Mouse (Mus musculus) erythroblast, embryonic 14.5 days (primary cell): ENCODE results near the gene Txnrd1. TPM values are rescaled to one million over a fixed set of nuclear protein-coding genes. Genes with fewer than 3 reads are reported as not detected.

Source experiments
- H3K27me3 ChIP-seq: 2 replicates; pipeline ENCODE4 v1.6.1; 2012; ENCODE audit warnings: inconsistent platforms; ENCODE audit not compliant: control insufficient read depth
- H3K36me3 ChIP-seq: 2 replicates; pipeline ENCODE4 v1.6.1; 2012; ENCODE audit warnings: mild to moderate bottlenecking, inconsistent platforms; ENCODE audit not compliant: control insufficient read depth
- H3K4me1 ChIP-seq: 2 replicates; pipeline ENCODE4 v1.6.1; 2012; ENCODE audit warnings: inconsistent platforms; ENCODE audit not compliant: control insufficient read depth
- H3K4me3 ChIP-seq: replicated peaks from 2 replicates; pipeline ENCODE3; 2012; ENCODE audit warnings: moderate library complexity, mild to moderate bottlenecking, inconsistent platforms
- H3K9me3 ChIP-seq: 2 replicates; pipeline ENCODE4 v1.6.1; 2012; ENCODE audit warnings: low read length, inconsistent platforms, mixed read lengths; ENCODE audit not compliant: control insufficient read depth
- GATA1 ChIP-seq: IDR thresholded peaks from 2 replicates; pipeline ENCODE4 v1.6.1; 2012; ENCODE audit warnings: low read length, inconsistent platforms, mixed read lengths
- TAL1 ChIP-seq: IDR thresholded peaks from 3 replicates; pipeline ENCODE4 v1.6.1; 2012; ENCODE audit warnings: low read length, inconsistent platforms, mixed read lengths
- polyA plus RNA-seq: library from polyadenylated mRNA; stranded (reverse); fragments of >175 nt; gene quantifications from 2 replicates; pipeline ENCODE4 v1.2.3, GENCODE M21; 2012

Txnrd1 gene
- polyA plus RNA-seq, 1 experiment = 7.5 TPM

GRCm38 (mm10) chr10:82798312-82798933, 35.3 kb upstream of the Txnrd1 start:
- Histone ChIP-seq H3K9me3 (no peaks in the 10 kb centered on the region), H3K4me3 (no peak overlapping the region), H3K4me1 (peaks cover 40% of the 10 kb centered on the region), H3K36me3 (no peaks in the 10 kb centered on the region), H3K27me3 (peaks cover 27% of the 10 kb centered on the region)
- TF ChIP-seq TAL1 (no peak), GATA1 (no peak)

GRCm38 (mm10) chr10:82800094-82800493, 33.7 kb upstream of the Txnrd1 start:
- no peak for TF ChIP-seq TAL1
- no peak for TF ChIP-seq GATA1
- no peaks in the 10 kb centered on the region for H3K9me3 ChIP-seq
- peaks cover 21% of the 10 kb centered on the region for H3K27me3 ChIP-seq
- no peaks in the 10 kb centered on the region for H3K36me3 ChIP-seq
- no peak overlapping the region for H3K4me3 ChIP-seq
- H3K4me1 ChIP-seq = peaks cover 38% of the 10 kb centered on the region

GRCm38 (mm10) chr10:82804396-82804795, 29.4 kb upstream of the Txnrd1 start:
- H3K36me3 ChIP-seq = no peaks in the 10 kb centered on the region
- no peaks in the 10 kb centered on the region for H3K9me3 ChIP-seq
- H3K27me3 ChIP-seq = no peaks in the 10 kb centered on the region
- TF ChIP-seq TAL1 (no peak), GATA1 (no peak)
- H3K4me3 ChIP-seq = no peak overlapping the region
- peaks cover 25% of the 10 kb centered on the region for H3K4me1 ChIP-seq

GRCm38 (mm10) chr10:82805111-82805510, 28.6 kb upstream of the Txnrd1 start:
- H3K4me3 ChIP-seq = no peak overlapping the region
- peaks cover 23% of the 10 kb centered on the region for H3K4me1 ChIP-seq
- H3K27me3 ChIP-seq = no peaks in the 10 kb centered on the region
- H3K9me3 ChIP-seq = no peaks in the 10 kb centered on the region
- TF ChIP-seq GATA1 (no peak), TAL1 (no peak)
- no peaks in the 10 kb centered on the region for H3K36me3 ChIP-seq

GRCm38 (mm10) chr10:82806414-82806813, 27.3 kb upstream of the Txnrd1 start:
- no peaks in the 10 kb centered on the region for H3K9me3 ChIP-seq
- H3K36me3 ChIP-seq = no peaks in the 10 kb centered on the region
- TF ChIP-seq GATA1 (no peak), TAL1 (no peak)
- peaks cover 10% of the 10 kb centered on the region for H3K4me1 ChIP-seq
- H3K4me3 ChIP-seq = no peak overlapping the region
- H3K27me3 ChIP-seq = no peaks in the 10 kb centered on the region

- Histone ChIP-seq H3K9me3 (no peaks in the 10 kb centered on the region), H3K36me3 (no peaks in the 10 kb centered on the region), H3K4me1 (peaks cover 11% of the 10 kb centered on the region), H3K4me3 (no peak overlapping the region), H3K27me3 (peaks cover 3% of the 10 kb centered on the region; the same call in 1 of the 2 replicates)
- no peak for TF ChIP-seq GATA1
- no peak for TF ChIP-seq TAL1
Observed at GRCm38 (mm10) chr10:82807238-82807637, 26.5 kb upstream of the Txnrd1 start.

- TF ChIP-seq TAL1 = no peak
- TF ChIP-seq GATA1 = no peak
- Histone ChIP-seq H3K4me1 (peaks cover 15% of the 10 kb centered on the region), H3K27me3 (peaks cover 6% of the 10 kb centered on the region; the same call in 1 of the 2 replicates), H3K36me3 (no peaks in the 10 kb centered on the region), H3K9me3 (no peaks in the 10 kb centered on the region), H3K4me3 (no peak overlapping the region)
Observed at GRCm38 (mm10) chr10:82808155-82808554, 25.6 kb upstream of the Txnrd1 start.

- TF ChIP-seq GATA1 (no peak), TAL1 (no peak)
- Histone ChIP-seq H3K4me1 (peaks cover 20% of the 10 kb centered on the region), H3K27me3 (peaks cover 6% of the 10 kb centered on the region; the same call in 1 of the 2 replicates)
Observed at GRCm38 (mm10) chr10:82808891-82809290, 24.9 kb upstream of the Txnrd1 start.

GRCm38 (mm10) chr10:82809352-82809751, 24.4 kb upstream of the Txnrd1 start:
- H3K4me3 ChIP-seq = no peak overlapping the region
- H3K36me3 ChIP-seq = no peaks in the 10 kb centered on the region
- H3K4me1 ChIP-seq = peaks cover 25% of the 10 kb centered on the region
- no peaks in the 10 kb centered on the region for H3K9me3 ChIP-seq
- peaks cover 6% of the 10 kb centered on the region; the same call in 1 of the 2 replicates for H3K27me3 ChIP-seq
- no peak for TF ChIP-seq GATA1
- TF ChIP-seq TAL1 = no peak

More at GRCm38 (mm10) chr10:82808891-82809290, 24.9 kb upstream of the Txnrd1 start:
- Histone ChIP-seq H3K4me3 (no peak overlapping the region), H3K9me3 (no peaks in the 10 kb centered on the region), H3K36me3 (no peaks in the 10 kb centered on the region)

GRCm38 (mm10) chr10:82811855-82812431, 21.8 kb upstream of the Txnrd1 start:
- TF ChIP-seq TAL1 (no peak), GATA1 (no peak)
- Histone ChIP-seq H3K9me3 (no peaks in the 10 kb centered on the region), H3K36me3 (no peaks in the 10 kb centered on the region), H3K27me3 (peaks cover 6% of the 10 kb centered on the region; the same call in 1 of the 2 replicates), H3K4me1 (peaks cover 24% of the 10 kb centered on the region), H3K4me3 (peak overlapping the region; percentile 66)
